Mouse (Mus musculus) G1E (cell line): ENCODE data around the gene Mrpl35.

Experiments
- CTCF ChIP-seq: IDR thresholded peaks from 2 replicates; pipeline ENCODE4 v1.5.1; 2012; ENCODE audit warnings: low read depth, low read length, inconsistent platforms, mixed read lengths
- GATA1 ChIP-seq: IDR thresholded peaks from 2 replicates; pipeline ENCODE4 v1.6.1; 2012; ENCODE audit warnings: borderline replicate concordance, low read length, inconsistent platforms, mixed read lengths
- GATA2 ChIP-seq: IDR thresholded peaks from 2 replicates; pipeline ENCODE4 v1.6.1; 2012; ENCODE audit warnings: low read depth, low read length, inconsistent platforms, borderline replicate concordance
- POLR2AphosphoS5 ChIP-seq: IDR thresholded peaks from 2 replicates; pipeline ENCODE4 v1.6.1; 2012; ENCODE audit warnings: low read depth, low read length, inconsistent platforms; ENCODE audit not compliant: insufficient replicate concordance
- TAL1 ChIP-seq: conservative IDR thresholded peaks from 2 replicates; pipeline ENCODE4 v1.6.1; 2012; ENCODE audit warnings: low read depth, low read length, inconsistent platforms, mixed read lengths

DNA sequence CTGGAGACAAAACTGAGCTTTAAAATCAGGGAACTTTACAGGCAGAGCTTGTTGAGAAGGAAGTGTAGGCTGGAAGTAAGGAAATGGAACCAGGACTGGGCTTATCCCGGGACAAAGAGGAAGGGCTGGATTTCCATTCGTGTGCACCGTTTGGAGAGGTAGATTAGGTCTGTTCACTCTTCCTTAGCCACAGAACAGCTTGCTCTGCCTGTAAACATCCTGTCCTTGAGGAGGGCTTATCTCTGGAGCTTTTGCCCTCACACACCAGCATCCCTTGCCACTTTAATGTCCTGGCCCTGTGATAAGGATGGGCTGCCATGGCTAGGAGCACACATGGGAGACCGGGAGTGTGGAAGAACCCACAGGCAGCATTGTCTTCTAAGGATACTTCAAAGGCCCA, 59.0 kb downstream of the Mrpl35 start:
- no peak for TF ChIP-seq CTCF
- TF ChIP-seq GATA1, result no peak
- no peak for TF ChIP-seq POLR2AphosphoS5
- no peak for TF ChIP-seq GATA2
- no peak for TF ChIP-seq TAL1
